Mouse (Mus musculus) MEL-GATA-1-ER (cell line): Measurements from ENCODE around the gene Pole.

Source experiments
- DNase-seq: peaks from one replicate; pipeline ENCODE4 v3.0.0-alpha.2; 2012; ENCODE audit warnings: low read depth; ENCODE audit errors: extremely low read depth

Gene Pole

DNA sequence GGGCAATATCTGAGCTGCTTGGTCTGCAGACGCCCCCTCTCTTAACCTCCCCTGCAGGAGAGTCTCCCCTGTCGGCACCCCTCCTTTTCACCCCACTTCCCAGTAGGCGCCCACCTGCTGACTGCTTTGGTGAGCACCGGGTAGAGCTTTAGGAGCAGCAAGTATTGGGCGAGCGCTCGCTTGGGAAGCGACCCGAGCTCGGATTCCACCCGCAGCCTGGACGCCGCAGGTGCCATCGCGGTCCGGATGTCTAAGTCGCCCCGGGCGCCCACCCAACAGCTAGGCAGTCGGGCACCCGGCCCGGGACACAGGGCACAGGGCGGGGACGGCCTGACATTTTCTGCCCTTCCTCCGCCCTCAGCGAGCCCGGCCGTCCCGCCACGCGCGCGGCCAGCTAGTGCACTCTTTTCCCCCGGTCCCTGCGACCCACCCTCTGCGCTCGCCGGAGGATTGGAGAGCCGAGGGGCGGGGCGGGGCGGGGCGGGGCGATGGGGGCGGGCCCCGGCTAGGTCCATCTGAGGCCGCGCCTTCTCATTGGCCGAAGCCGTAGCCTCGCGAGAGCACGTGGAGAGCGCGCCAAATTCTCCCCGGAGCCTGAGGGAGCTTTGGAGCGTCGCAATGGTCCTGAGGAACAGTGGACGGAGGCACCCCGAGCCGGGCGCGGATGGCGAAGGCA lies at the start of gene Pole, which contains the start of gene Pxmp2:
TSS of gene Pole (plus strand) at position 537 of the 676 bp plus-strand sequence.
TSS of gene Pxmp2 (minus strand) at position 417 of the 676 bp plus-strand sequence.
- peak; percentile 79 for DNase-seq

DNA sequence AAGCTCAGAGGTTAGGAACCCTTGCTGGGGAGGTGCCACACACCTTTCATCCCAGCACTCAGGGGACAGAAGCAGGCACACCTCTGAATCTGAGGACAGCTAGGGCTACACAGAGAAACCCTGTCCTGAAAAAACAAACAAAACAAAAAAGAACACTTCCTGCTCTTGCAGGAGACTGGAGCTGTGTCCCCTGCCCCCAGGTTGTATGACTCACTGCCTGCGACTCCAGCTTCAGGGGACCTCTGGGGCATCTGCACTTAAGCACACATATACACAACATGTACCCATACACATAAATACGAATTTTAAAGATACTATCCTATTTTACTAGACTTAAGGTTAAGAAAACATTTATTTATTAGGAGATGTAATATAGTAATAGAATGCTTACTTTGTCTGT lies 42.0 kb upstream of the Pole start:
- DNase-seq = no peak

DNA sequence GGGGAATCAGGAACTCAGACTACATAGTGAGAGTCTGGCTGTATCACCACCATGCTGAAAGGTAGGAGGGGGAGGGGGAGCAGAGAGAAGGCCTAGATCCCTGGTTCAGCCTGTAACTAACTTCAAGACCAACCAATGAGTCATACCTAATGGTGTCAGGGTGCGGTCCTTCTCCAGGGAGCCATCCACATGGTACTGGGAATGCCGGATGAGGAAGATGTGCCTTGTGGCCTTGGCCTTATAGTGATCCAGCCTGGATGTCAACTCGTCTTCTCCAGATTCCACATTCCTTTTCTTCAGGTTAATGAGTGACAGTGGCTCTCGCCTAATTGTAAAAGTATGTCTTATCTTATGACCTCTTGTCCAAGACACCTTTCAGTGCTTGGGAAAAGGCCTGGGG lies 19.2 kb upstream of the Pole start:
- no peak for DNase-seq

DNA sequence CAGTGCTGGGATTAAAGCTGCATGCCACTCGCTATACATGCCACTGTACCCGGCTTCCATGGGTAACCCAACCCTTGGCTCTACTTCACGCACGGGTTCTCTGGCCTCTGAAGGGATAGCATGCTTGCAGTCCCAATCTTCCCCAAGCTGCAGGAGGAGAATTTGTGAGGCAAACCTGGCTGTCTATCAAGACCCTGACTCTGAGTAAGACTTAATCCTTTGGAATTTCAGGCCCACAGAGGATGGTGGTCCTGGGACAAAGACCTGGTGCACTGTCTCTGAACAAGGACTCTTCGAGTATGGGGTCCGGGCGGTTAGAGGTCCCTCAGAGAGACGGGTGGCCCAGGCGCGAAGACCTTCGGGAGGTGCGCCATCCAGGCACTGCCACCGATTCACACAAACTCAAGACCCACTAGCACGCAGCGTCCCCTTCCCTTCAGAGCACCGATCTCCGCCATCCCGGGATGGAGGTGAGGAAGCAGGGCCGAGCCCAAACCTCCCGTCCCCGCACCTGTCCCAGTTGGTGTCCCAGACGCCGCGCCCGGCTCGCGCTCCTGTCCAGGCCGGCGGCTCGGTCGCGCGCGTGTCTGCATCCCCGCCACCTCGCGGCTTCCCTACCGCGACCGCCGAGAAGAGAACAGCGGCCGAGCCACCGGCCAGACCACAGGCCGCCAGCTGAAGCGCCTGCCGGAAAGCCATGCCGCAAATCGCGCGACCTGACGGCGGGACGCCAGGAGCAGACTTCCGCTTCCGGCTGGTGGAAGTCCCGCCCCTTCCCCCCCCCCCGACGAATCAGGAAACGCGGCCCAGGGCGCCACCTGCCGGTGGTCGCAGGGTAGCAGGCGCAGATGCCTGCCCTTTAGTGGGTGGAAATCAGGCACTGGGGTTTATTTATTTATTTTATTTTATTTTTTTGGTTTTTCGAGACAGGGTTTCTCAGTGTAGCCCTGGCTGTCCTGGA lies 16.7 kb upstream of the Pole start, which contains the start of gene Pgam5:
TSS of gene Pgam5 (minus strand) at position 773 of the 961 bp plus-strand sequence.
- DNase-seq = peak; percentile 80

DNA sequence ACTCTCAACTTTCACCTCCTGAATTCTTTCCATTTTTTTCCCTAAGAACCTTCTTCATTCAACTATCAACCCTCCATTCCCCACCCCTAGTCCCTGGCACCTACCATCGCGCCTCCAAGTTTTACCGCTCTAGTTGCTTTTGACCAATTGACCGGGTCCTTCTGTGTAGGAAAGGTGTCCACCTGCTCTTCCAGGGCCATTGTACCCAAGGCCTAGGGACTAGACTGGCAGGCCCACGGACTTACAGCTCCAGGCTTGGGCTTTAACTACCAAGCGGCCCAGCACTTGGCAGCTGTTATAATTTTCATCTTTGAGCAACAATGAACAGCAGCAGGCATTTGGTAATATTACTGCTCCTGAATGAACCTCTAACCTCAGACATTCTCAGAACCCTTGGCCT lies 15.9 kb upstream of the Pole start:
- DNase-seq = no peak

DNA sequence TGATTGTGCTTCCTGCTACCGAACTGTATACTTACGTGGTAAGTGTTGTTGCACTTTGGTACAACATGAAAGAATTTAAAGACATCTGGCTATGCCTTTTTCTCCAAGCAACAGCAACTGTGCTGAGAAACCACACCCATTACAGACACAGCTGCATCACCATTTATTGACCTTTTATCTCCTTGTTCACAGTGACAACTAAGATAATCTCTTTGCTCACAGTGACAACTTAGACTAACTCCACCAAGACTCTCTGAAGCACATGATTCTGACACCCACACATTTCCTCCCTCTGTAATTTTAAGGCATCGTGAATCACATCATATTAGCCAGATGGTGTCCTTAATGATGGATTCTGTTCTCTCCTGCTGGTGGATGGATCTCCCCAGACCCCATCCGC lies 12.0 kb upstream of the Pole start:
- no peak for DNase-seq

DNA sequence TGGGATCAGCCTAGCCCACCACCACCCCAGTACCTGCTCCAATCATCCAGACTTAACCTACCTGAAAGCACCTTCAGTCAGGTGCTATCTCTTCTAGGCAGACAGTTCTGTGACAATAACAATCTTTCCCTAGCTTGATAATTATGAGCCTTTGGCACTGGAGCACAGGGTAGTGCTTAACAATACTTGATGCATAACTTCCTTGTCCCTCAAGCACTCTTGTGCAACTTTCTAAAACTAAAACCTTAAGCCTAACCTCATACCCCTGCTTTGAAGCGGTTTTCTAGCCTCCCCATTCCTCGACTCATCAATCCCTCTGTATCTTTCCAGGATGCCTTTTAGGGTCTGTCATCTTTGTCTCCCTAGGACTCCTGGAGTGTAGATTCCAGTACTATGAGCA lies 11.3 kb upstream of the Pole start:
- no peak for DNase-seq

DNA sequence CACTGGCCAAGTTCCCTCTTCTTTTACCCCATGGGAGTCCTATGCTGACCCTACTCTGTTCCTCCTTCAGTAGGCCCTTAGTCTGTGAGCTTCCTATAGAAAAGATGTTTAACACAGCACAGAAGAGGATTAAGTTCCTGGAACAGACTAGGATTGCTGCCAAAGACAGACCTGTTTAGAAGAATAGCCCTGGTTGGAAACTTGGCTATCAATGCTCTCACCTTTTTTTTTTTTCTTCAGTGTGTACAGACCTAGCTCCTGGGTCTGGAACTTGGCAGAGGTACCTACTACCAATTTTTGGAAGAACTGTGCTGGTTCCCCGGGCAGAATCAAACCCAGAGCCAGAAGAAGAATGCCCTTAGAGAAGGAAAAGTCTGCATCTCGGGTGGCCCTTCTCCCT lies 9.7 kb upstream of the Pole start:
- no peak for DNase-seq

DNA sequence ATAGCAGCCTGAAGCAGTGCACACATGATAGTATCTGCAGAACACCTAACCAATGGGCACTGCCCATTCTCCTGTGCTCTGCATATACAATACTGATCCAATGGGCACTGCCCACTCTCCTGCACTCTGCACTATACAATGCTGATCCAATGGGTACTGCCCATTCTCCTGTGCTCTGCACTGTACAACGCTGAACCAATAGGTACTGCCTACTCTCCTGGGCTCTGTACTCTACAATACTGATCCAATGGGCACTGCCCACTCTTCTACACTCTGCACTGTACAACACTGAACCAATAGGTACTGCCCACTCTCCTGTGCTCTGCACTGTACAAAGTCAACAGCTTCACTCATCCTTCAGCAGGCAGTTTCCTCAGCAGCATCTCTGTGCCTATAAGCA lies 9.2 kb upstream of the Pole start:
- no peak for DNase-seq

DNA sequence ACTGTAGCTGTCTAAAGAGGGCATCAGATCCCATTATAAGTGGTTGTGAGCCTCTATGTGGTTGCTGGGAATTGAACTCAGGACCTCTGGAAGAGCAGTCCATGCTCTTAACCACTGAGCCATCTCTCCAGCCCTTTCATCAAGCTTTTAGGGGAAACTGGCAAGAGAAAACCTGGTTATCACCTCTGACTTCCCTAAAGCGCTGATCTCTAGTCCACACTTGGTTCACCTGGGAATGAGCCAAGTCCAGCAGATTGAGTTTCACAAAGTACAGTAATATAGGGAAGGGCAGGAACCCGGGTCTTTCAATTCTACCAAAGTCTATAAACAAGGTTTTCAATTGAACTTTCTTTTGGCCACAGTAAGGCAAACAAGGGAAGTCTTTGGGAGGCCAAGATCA lies 4.1 kb upstream of the Pole start:
- peak; percentile 35 for DNase-seq

DNA sequence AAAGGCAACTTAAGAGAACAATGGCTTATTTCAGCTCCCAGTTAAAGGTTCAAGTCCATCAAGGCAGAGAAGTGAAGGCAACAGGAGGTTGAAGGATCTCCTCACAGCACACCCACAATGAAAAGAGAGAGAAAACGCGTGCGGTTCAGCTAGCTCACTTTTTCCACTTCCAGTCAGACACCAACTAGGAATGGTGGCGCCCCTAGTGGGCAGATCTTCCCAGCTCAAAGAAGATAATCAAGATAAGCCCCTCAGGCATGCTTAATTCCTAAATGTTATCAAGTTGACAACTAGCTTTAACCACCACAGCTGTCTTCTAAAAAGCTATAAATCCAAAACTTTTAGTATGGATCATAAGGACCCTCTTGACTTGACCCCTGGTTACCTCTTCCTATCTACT lies 1.6 kb upstream of the Pole start:
- peak; percentile 71 for DNase-seq

DNA sequence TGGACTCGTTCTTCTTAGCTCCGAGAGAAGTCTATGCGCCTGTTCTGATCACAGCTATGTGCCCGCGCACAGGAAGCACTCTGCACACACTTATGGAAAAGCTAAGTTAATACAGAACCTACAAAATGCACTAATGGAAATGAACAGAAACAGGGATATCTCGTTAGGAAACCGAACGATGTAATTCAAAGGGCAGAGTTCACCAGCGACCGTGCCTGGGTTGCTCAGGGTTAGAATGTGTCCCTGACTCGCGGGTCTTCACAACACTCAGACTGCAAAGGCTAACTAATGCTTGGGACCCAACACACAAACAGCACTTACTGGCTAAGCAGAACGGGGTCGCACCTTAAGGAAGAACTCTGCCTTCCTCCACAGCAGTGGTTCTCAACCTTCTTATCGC lies 950 bp upstream of the Pole start:
- DNase-seq = no peak

DNA sequence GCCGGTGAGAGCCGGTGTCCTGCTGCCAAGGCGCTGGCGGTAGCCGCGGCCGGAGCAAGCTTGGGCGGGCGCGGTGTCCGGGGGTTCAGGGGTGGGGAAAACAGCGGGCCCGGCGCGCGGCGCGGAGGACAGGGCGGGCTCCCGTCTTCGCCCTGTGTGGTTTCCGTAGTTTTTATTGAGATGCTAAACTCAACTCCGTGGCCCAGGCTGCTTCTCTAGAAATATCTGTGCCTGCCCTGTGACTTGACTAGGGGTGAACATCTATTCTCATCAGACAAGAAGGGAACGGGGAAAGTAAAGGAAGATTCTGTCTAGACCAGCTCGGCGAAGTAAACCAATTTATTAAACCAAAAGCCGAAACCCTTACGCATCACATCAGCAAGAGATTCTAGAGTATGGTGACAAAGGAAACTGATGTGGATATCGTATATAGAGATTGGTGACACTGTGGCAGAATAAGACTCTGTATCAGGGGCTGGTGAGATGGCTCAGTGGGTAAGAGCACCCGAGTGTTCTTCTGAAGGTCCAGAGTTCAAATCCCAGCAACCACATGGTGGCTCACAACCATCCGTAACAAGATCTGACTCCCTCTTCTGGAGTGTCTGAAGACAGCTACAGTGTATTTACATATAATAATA lies 459 bp downstream of the Pole start:
- DNase-seq = peak; percentile 28

DNA sequence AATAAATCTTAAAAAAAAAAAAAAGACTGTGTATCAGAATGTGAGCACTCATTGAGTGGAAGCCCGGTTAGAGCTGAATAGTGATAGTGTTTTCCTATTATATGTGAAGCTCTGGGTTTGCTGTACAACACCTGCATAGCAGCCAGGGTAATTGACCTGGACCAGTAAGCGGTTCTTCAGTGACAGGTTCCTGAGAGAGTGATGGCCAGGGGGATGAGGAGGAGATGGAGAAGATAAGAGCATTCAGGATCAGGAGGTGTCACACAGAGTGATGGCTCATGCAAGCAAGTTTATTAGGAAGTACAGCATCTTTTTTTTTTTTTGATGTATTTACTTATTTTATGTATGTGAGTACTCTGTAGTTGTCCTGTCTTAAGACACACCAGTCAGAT lies 974 bp downstream of the Pole start:
- DNase-seq = peak; percentile 33

DNA sequence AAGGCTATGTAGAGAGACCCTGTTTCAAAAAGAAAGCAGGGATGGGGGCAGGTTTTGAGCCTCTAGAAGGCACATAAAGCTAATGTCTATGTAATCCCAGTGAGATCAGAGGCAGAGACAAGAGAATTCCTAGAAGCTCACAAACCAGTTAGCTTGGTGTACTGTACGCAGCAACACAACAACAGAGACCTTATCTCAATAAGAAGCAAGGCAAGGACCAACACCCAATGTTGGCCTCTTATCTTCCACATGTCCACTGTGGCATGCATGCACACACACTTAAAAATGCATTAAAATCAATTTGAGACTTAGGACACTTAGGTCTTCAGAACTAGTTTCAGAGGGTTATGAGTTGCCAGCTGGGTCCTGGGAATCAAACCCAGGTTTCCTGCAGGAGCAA lies 5.5 kb downstream of the Pole start:
- DNase-seq = no peak

DNA sequence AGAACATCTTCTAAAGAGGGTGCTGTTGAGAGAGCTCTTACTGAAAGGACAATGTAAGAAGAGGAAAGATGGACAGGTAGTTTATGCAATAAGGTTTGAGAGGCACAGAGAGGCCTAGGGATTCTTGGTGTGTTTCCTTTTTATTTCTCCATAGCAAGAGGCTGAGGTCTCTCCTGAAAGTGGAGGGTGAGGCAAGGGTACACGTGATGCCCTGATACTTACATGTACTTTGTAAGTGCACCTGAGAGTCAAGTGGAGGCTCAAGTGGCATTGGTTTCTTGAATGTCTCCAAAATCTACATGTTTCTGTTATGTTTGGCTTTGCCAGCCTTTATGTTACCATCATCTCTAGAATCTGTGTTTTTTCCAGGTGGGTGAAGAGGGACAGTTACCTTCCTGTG lies 10.5 kb downstream of the Pole start:
- no peak for DNase-seq

DNA sequence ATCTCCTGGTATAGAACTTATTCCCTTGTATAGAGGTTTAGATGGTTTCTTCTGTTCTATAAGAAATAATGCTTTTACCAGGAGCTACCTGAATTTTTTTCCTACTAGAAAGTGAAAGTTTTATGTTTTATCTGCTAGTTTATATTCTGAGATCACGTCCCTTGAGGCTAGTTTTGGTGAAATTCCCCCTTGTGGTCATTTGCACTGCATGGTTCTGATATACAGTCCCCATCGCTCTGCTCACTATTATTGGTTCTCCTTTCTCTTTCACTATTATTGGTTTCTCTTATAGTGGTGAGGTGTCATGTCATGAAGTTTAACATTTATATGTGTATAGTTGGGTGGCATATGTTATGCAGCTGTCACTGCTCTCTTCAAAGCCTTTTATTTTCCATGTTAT lies 14.5 kb downstream of the Pole start:
- no peak for DNase-seq

DNA sequence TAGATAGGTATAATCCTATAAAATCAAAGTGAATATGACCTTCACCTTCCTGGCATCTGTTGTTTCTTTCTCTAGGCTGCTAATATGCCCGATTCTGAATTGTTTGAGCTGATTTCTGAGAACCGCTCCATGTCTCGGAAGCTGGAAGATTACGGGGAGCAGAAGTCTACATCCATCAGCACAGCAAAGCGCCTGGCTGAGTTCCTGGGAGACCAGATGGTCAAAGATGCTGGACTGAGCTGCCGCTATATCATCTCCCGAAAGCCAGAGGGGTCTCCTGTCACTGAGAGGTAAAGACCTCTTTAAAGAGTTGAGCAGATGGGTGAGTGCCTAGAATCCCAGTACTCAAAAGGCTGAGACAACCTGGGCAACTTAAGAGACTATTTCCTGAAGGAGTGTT lies 22.8 kb downstream of the Pole start:
- DNase-seq = no peak

DNA sequence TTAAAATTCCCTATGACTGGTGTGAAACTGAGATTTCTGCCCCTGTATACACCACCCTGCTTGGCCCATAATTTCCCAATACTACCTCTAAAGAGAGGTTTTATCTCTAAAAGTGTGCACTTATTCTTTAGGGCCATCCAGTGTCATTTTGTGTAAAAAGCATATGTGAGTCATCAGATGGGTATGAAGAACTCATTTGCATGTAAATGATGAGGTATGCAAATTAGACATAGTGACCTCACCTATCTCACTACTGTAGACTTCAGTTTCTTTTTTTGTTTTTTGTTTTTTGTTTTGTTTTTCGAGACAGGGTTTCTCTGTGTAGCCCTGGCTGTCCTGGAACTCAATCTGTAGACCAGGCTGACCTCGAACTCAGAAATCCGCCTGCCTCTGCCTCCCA lies 27.0 kb downstream of the Pole start:
- no peak for DNase-seq

DNA sequence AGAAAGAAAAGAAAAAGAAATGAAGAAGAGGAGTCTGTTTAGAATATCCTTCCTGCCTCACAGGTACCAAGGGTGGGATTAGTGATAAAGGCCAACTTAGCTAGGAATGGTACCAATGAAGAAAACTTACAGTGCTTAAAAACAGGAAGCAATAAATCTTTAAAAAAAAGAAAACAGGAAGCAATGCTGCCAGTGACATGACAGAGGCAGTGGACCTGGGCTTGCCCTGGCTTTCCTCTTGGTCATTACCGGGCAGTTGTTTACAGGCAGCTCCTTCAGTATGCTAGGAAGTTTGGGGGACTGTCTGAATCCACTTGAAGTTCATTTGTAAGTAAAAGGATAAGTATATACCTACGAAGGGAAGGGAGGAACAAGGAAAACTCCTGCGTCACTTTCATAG lies 44.4 kb downstream of the Pole start:
- no peak for DNase-seq

DNA sequence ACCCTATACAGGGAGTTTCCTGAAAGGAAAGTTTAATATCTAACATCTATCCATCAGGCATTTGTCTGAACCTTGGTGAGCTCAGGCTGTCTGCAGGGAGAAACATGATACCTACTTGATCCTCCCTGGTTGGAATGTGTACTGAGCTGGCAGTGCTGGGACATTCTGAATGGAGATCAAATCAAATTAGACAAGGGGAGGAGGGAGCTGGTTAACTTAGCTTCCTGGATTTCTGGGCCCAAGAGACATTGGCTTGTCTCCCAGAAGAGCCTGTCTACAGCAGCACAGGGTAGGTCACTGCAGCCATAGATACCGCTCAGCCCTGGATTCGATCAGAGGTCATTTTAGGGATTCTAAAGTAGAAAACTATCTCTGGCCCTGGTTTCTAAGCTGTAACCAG lies 52.7 kb downstream of the Pole start:
- DNase-seq = no peak

DNA sequence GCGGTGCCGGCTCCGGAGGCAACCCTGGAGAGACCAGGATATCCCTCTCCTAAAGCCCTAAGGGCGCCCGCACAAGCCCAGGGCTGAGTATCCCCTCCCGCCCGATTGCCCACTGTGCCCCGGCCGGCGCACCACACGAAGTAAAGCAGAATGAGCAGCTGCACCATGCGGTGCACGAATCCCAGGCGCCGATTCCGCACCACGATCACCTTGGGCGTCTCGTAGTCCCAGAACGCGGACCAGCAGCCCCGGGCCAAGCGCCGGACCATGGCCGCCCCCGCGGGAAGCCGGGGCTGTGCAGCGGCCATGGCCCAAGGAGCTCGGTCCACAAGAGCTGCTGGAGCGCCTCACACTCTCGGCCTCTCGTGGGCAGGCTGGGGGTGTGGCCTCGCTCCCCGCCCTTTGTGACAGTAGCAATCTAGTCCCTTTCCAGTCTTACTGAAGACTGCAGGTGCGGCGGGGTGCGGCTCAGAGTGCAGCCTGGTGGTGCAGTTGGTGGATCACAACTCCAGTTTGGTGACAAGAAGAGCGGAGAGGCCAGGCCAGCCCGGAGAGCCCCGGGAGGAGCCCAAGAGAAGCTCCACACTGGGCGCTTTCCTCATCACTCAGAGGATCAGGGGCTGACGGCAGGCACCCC lies 56.7 kb downstream of the Pole start, which contains the start of gene P2rx2:
TSS of gene P2rx2 (minus strand) at position 565 of the 637 bp plus-strand sequence.
- DNase-seq = no peak
